Mouse (Mus musculus): ENCODE measurements around the gene Rhoc.
A peak's percentile ranks its signal among the peaks of the same experiment; 100 is the strongest.
"Not testable (repeated sequence)": the region's sequence is repeated elsewhere in the genome, so short reads cannot be mapped to it uniquely, and the experiment has no call there.

The Rhoc gene

GRCm38 (mm10) chr3:104788075-104788474, at the start of gene Rhoc:
Gene Rhoc, plus strand, starts transcription at chr3:104788375.
- DNase-seq, result no peak

GRCm38 (mm10) chr3:104741954-104742353, 46.2 kb upstream of the Rhoc start:
- DNase-seq, result no peak

DNA sequence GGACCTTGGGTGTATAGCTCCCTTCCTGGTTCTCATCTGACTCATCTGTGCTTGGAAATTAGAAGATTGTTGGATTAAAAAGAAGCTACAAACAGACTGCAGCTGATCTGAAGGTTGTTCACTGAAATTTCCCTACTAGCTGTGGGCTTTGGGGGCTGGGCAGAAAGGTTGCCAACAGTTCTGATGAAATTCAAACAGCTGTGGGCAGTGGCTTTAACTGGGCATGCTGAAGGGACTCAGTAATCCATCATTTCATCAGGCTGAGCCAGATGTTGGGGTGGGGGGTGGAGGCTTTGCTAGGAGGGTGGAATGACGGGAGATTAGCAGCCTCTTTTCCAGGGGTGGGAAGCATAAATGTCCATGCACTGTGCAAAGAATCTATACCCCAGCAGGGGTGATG, 45.0 kb upstream of the Rhoc start:
- DNase-seq, result no peak

DNA sequence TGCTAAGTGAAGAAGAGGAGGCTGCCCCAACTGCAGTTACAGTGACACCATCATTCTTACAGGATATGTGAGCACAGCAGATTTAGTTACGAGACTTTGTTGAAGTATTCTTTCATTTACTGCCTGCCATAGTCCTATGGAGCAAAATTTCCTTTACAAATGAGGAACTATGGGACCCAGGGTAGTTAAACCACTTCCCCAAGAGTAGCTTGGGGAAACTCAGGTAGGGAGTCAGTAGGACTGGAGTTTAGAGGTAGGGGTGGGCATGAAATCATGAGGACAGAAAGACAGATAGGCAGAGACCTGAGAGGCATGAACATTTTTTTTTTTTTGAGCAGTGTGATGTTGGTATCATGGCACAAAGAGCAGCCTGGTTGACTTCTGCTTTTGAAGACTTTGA, 44.3 kb upstream of the Rhoc start:
- no peak for DNase-seq

DNA sequence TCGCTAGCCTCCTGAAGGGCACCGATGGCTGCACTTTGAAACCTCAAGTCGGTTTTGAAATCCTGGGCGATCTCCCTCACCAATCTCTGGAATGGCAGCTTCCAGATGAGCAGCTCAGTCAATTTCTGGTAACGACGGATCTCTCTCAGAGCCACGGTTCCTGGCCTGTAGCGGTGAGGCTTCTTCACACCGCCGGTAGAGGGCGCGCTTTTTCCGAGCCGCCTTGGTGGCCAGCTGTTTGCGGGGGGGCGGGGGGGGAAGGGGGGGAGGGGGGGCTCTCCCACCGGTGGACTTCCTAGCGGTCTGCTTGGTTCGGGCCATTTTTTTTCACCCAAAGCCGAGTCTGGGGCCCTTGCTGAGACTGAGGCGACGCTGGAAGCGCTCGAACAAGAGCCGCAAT, 35.3 kb upstream of the Rhoc start:
- peak; percentile 16 to 19 for DNase-seq

DNA sequence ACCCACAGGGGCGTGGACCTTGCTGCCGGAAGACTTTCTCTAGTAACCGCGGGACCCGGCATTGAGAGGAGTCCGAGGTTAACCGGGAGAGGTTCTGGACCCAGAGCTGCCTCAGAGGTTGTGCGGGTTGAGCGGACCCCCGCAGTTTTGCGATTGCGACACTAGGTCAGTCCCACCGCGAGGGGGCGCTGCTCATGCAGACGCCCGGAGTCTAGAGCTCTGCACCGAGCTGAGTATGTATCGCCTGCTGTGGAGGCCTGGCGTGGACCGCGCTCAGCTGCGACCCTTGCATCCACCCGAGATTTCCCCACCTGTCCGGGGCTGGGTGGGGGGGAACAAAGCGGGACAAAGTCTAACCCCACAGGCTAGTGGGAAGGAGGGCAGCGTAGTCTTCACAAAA, 29.8 kb upstream of the Rhoc start:
- DNase-seq, result peak; percentile 66

GRCm38 (mm10) chr3:104758869-104759268, 29.3 kb upstream of the Rhoc start:
- no peak for DNase-seq

DNA sequence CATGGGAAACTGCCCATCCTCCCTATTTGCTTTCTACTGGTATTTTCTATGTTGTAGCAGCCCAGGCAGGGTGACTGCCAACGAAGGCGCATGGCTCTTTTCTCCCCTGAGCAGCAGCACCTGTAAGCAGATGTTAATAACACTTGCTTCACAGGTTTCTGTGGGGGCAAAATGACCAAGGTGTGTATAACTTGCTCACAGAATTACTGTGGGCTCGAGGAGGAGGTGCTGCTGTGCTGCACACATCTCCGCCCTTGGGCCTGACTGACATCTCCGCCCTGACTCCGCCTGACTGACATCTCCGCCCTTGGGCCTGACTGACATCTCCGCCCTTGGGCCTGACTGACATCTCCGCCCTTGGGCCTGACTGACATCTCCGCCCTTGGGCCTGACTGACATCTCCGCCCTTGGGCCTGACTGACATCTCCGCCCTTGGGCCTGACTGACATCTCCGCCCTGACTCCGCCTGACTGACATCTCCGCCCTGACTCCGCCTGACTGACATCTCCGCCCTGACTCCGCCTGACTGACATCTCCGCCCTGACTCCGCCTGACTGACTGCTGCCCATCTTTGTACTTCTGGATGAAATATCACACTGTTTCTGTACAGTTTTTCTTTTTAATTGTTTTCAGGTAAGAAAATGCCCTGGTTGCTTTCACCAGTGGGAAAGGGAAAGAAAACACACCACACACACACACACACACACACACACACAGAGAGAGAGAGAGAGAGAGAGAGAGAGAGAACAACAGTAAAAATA, 25.9 kb upstream of the Rhoc start:
- not testable (repeated sequence) for DNase-seq

DNA sequence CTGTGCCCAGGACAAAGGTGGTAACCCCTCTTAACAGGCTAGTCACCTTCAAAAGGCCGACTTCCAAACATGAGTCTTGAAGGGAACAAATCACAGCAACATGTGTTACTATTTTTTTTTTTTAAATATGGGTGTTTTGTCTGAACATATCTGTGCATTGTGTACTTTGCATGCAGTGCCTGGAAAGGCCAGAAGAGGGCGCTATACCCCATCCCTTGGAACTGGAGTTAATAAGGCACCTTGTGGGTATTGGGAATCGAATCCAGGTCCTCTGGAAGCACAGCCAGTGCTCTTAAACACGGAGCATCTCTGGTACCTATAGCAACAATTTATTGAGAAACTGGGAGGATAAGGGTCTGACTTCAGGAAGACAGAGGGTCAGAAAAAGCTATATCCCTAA, 23.2 kb upstream of the Rhoc start:
- DNase-seq, result peak in 1 of 2 experiments; percentile 30

- no peak for DNase-seq
Observed at GRCm38 (mm10) chr3:104767141-104767540, 21.0 kb upstream of the Rhoc start.

GRCm38 (mm10) chr3:104767716-104768115, 20.5 kb upstream of the Rhoc start:
- no peak for DNase-seq

DNA sequence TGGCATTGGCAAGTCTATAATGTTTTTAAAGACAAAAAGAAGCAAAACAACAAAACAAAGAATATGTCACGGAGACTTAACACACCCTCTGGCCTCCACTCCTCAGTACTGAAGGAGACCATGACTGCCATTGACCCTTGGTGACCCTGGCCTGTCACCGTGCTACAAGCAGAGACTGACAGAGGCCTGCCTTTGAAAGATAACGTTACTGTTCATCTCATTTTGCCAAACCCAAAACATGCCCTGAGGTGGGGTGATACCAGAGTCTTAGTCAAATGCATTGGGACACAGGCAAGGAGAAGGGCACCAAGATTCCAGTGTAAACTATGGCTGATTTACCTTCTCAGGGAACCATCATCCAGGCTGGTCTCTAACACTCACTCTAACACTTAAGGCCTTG, 19.0 kb upstream of the Rhoc start:
- DNase-seq, result no peak

- peak; percentile 38 to 41 for DNase-seq
Observed at GRCm38 (mm10) chr3:104770035-104770434, 18.1 kb upstream of the Rhoc start.

DNA sequence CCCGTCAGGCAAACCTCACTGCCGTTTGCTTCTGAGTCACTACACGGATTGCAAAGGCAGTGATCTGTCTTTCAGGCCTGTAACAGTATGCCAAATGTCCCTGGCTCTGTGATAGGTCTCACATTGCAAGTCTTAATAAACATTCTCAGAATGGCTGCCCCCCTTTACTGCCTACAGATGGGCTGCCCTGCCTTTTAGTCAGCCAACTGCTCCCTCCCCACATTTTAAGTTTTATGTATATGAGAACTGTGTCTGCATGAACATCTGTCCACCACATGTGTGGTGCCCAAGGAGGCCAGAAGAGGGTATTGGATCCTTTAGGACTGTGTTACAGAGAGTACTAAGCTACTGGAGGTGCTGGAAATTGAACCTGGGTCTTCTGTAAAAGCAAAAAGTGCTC, 17.3 kb upstream of the Rhoc start:
- no peak for DNase-seq

DNA sequence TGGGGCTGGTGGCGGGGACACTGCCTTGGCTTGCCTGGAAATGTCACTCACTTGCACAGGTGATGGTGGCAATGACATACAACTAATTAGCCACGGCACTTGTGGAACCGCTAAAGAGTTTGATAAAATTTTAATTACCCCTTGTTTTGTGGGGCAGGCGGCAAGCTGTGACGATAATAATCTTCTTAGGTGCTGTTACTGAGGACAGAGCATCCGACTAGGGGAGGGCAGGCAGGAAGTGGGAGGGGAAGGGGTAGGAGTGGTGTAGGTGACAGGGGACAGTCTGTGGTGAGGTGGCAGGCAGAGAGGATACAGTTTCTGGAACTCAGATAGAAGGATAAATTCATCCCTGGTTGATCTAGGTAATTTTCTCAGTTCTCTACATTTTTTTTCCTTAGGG, 16.7 kb upstream of the Rhoc start:
- DNase-seq, result peak; percentile 23 to 44

DNA sequence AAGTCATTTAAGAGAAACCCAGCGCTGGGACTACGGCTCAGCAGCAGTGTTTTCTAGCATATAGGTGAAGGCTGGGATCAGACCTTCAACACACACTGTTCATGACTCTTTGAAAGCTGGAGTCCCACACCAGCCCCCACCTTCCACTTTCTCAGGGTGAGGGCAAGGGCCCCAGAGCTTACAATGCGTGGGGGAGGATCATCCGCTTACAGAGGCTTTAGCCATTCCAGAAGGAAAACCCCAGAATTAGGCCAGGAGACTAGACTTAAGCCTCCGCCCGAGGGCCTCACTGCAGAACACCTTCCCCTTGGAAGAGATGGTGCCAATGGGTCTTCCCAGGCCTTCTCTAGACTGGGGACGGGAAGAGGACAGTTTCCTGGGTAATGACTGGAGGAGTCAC, 14.9 kb upstream of the Rhoc start:
- no peak for DNase-seq

DNA sequence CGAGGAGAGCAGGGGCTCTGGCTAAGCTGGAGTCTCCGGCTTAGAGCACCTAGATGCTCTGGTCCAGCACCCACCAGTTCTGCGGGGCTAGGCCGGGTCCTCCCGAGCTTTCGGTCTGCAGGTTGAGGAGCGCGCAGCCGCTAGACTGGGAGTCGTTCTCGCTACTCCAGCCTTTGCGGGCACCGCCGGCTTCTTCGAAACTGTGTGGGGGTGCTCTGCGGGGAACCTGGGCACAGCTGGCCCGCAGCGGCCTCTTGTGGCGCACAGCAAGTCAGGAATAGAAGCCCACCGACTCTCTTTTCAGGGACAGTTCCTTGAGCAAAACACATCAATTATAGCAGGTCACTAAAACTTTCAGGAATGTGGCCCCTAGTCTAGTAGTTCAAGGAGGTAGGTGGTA, 10.8 kb upstream of the Rhoc start:
- DNase-seq, result peak; percentile 45 to 55

DNA sequence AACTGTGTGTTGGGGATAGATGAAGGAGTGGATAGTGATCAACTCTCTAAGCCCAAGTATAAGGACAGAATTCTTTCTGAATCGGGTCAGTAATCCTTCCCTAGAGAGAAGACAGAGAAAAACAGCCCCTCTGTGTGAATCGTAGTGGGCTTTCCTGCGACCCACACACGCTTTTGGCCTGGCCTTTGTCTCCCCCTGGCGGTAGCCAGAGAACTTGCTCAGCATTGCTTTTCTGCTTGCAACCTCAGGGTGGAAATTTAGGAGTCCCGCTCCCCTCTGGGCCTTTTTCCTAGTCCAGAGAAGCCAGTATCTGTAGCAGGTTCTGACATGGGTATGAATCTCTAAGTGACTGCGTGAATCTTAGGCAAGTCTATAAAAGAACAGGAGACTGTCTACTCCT, 8.2 kb upstream of the Rhoc start:
- peak; percentile 65 to 70 for DNase-seq

DNA sequence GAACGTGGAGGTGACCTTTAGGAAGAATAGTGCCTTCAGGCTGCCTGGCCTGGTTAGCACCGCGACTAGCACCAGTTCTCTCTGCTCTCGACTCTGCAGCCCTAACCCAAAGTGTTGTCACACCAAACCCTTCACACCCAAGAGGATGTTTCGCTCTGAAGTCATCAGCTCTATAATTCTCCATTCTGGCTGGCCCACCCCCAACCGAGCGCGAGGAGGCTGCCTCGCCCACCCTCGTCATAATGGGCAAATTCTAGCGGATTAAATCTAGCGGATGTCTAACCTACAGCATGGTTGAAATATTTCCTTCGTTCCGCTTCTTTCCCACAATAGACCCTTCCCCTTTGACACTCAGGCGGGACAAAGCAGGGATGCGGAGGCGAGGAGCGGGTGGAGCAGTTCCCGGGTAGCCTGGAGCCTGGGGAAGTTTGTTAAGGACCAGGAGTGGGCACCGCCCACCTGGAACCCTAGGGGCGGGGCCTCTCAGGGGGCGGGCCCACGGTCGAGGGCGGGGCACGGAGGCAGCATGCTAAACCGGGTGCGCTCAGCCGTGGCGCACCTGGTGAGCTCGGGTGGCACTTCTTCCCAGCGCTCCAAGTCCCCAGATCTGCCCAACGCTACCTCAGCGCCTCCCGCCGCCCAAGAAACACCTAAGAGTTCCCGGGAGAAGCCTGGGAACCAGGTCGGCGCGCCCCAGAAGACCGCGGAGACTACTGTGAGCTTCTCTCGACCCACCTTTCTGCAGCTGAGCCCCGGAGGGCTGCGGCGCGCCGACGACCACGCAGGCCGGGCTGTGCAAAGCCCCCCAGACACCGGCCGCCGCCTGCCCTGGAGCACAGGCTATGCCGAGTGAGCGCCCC, 7.4 kb upstream of the Rhoc start, which contains the start of gene Ppm1j:
Gene Ppm1j (plus strand): TSS at position 496 of the 860 bp plus-strand sequence.
- DNase-seq, result peak; percentile 55 to 65

- DNase-seq, result peak; percentile 40 to 52
Observed at GRCm38 (mm10) chr3:104781471-104781903, 6.7 kb upstream of the Rhoc start, which contains the start of gene Fam19a3. Gene Fam19a3, minus strand, starts transcription at chr3:104781840.

GRCm38 (mm10) chr3:104782061-104782681, 6.0 kb upstream of the Rhoc start:
- DNase-seq, result no peak

GRCm38 (mm10) chr3:104783971-104784500, 4.1 kb upstream of the Rhoc start:
- DNase-seq, result no peak

DNA sequence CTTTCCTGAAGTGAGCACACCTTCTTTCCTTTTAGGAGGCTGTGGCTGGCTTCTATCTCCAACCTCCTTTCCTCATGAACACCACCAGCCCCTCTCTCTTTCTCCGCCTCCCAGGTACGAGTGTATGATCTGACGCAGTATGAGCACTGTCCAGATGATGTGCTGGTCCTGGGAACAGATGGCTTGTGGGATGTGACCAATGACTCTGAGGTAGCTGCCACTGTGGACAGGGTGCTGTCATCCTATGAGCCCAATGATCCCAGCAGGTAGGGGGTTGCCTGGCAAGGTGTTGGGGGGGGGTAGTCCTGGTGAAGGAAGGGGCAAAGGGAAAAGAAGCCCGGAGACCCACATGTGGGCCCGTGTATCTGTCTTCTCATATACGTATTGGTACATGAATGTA, 2.9 kb upstream of the Rhoc start:
- no peak for DNase-seq

Data from thymus, postnatal 36 days (tissue).